Mouse (Mus musculus) spleen, adult 12 weeks (tissue): Measurements from ENCODE around the gene Pou2af1.

ENCODE experiments used
- DNase-seq: peaks from one replicate; pipeline ENCODE4 v3.0.0; 2022; ENCODE audit warnings: low spot score

The Pou2af1 gene

GRCm38 (mm10) chr9:51225636-51226166 is 12.2 kb downstream of the Pou2af1 start:
- no peak for DNase-seq

- no peak for DNase-seq
Measured at GRCm38 (mm10) chr9:51230701-51231389, 17.3 kb downstream of the Pou2af1 start.

- no peak for DNase-seq
Measured at GRCm38 (mm10) chr9:51232163-51232562, 18.7 kb downstream of the Pou2af1 start.

DNA sequence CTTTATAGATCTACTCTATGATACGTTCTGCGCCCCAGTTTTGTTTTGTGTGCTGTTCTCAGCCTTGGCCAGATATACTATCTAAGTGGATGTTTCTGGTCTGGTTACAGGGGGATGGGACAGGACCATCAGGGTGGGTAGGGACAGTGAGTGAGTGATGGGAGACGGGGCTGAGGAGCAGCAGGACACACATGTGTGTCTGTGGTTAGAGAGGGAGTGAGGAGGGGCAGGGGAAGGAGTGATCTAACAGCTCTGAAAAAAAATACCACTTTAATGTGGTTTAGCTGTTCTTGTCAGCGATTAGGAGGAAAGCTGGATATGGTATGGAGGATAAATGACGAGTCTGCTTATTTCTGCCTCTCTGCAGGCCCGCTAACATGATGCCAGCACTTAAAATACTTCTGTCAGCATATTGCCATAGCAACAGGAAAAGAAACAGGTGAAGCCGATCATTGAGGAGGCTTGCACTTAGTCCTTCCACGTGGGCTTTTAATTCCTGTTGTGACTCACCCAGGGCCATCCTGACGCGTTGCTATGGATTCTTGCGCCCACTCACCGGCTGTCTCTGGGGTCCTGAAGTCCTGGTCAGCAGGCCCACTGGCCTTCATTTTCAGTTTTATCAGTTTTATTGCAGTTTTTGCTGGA is 25.4 kb downstream of the Pou2af1 start:
- no peak for DNase-seq

DNA sequence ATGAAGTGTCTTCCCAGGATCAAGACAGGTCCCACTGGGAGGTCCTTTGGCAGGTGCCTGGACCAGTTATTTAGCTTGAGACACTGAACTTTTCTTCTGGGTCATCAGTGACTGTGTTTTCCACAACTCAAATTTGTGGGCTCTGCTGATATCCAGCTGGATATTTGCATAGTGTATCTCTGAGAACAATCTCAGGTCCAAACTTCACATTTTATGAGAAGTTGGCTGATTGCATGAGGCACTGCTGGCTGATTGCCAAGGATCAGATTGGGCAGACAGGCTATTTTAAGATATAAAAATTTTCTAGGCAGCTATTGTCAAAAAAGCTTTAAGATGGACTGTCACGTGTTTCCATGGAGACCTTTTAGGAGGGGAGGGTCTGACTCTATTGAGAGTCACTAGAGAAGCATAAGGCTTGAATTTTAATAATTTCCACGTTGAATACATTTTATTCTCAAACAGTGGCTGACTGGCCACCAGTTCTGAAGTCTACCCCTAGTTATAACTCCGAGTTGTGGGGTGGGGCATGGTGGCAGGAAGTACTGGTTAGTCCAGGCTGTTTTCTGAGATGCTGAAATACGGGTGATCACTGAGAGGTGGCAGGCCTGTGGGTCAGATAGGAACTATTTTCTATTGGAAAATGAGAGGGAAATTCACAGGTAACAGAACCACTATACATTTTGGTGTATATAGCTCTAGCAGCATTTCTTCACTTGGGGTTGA is 43.4 kb downstream of the Pou2af1 start:
- no peak for DNase-seq

DNA sequence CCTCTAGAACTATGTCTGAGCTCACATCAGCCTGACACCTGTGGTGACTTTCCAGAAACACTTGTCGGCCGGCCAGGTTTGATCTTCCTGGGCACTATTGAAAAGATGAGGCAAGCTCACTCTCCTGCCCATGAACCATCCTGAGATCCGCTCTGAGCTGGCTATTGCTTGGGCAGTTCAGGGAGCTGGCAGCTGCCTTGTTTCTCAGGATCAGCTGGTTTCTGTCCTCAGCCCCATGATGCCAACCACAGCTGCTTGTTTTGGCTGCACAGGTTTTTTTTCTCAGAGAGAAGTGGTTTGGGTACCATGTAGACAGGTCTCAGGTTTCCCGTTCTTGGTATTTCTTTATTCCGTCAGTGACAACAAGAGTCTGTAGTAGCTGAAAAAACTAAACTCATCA is 44.9 kb downstream of the Pou2af1 start:
- DNase-seq = no peak

- DNase-seq = no peak
Measured at GRCm38 (mm10) chr9:51268852-51269251, 55.3 kb downstream of the Pou2af1 start.

- no peak for DNase-seq
Measured at GRCm38 (mm10) chr9:51271073-51271472, 57.6 kb downstream of the Pou2af1 start.

GRCm38 (mm10) chr9:51272102-51272501 is 58.6 kb downstream of the Pou2af1 start:
- no peak for DNase-seq

DNA sequence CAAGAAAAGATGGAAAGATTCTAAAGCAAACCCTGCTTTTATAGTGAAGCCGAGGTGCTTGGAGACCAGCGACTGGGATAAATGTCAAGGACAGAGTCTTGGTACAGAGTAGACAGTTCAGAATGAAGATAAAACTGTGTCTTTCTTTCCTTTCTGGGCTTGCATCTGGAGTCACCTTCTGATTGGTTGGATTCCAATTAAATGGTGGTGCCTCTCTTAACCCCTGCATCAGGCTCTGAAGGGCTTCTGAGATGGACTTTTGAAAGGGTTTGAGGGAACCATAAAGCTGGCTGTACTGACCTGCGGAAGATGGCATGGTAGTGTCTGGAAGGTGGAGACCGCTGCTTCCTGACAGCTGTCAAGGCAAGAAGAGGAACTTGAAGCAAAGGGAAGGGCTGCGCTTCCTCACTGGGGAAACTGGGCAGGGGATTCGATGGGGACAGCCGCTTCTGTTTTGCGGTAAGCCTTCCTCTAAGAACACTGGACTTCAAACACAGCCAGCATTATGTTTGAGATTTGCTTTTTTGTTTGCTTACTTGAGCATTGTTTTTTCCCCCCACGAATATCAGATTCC is 60.2 kb downstream of the Pou2af1 start:
- DNase-seq = no peak

- no peak for DNase-seq
Measured at GRCm38 (mm10) chr9:51274678-51275077, 61.2 kb downstream of the Pou2af1 start.

DNA sequence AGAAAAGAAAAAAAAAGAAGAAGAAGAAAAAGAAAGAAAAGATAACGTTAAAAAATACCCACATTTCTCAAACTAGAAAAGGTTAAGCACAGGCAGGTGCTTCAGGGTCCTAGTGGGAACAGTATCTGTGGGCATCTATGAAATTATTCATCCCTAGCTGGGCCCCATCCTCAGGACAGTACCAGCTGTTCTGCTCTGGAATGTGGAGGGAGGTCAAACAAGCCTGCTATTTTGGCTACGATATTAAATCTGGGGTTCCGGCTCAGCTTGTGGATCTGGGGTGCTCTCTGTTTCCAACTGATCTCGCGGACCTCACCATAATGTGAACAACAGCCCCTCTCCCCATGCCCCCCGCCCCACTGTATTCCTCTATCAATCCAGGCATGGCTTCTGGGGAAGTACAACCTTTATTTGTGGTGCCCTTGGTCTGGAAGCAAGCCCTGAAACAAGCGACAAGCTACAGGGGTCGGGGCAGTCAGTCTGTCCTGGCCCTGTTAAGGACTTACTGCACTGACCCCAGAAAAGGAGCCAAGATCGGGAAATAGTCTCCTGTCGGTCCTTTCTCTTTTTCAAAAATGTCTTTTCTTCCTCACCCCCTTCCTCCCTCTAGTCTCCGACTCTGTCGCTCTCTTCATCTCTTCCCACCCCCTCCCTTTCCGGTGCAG is 64.5 kb downstream of the Pou2af1 start:
- DNase-seq = no peak

- no peak for DNase-seq
Measured at GRCm38 (mm10) chr9:51278500-51279381, 65.2 kb downstream of the Pou2af1 start, which contains the start of gene Colca2. Gene Colca2 (minus strand): TSS chr9:51278569.

- DNase-seq = no peak
Measured at GRCm38 (mm10) chr9:51286079-51286478, 72.6 kb downstream of the Pou2af1 start.
